Mouse (Mus musculus) liver, embryonic 16.5 days (tissue): ENCODE data around the gene Mbd3. TPM values are rescaled to one million over a fixed set of nuclear protein-coding genes. Genes with fewer than 3 reads are reported as not detected.

Experiments
- ATAC-seq: fragments of 200-750 bp; cut with Nextera tagmentation; 2 replicates; pipeline ENCODE4 v1.8.0; 2017; ENCODE audit warnings: low read depth, mild to moderate bottlenecking, moderate number of reproducible peaks, moderate library complexity
- H3K27ac ChIP-seq: fragments of 300-500 bp; sonication (generic); 2 replicates; pipeline ENCODE4 v1.5.1; 2014; ENCODE audit warnings: mild to moderate bottlenecking, low read length
- H3K27me3 ChIP-seq: fragments of 300-500 bp; sonication (generic); 2 replicates; pipeline ENCODE4 v1.6.1; 2014; ENCODE audit warnings: low read depth, low read length, mixed read lengths; ENCODE audit not compliant: control insufficient read depth, insufficient read depth
- H3K36me3 ChIP-seq: fragments of 300-500 bp; sonication (generic); 2 replicates; pipeline ENCODE4 v1.6.1; 2014; ENCODE audit warnings: mild to moderate bottlenecking; ENCODE audit not compliant: control insufficient read depth, insufficient read depth
- H3K4me1 ChIP-seq: fragments of 300-500 bp; sonication (generic); 2 replicates; pipeline ENCODE4 v1.6.1; 2014; ENCODE audit warnings: low read depth, low read length, mixed read lengths; ENCODE audit not compliant: control insufficient read depth
- H3K4me2 ChIP-seq: fragments of 300-500 bp; sonication (generic); 2 replicates; pipeline ENCODE4 v1.6.1; 2014; ENCODE audit warnings: low read depth, low read length, mixed read lengths
- H3K4me3 ChIP-seq: fragments of 300-500 bp; sonication (generic); 2 replicates; pipeline ENCODE4 v1.5.1; 2014; ENCODE audit warnings: low read depth, mild to moderate bottlenecking, low read length
- H3K9ac ChIP-seq: fragments of 300-500 bp; sonication (generic); 2 replicates; pipeline ENCODE4 v1.6.1; 2014; ENCODE audit warnings: low read depth, low read length
- H3K9me3 ChIP-seq: fragments of 300-500 bp; sonication (generic); replicated peaks from 2 replicates; pipeline ENCODE4 v1.6.1; 2016; ENCODE audit warnings: low read length; ENCODE audit not compliant: control insufficient read depth
- WGBS: fragments of 180-500 bp; shearing (Covaris S2); extraction: QIAGEN DNeasy Blood & Tissue Kit; methylation state at CpG from one replicate; pipeline ENCODE4 v1.1.7; 2014; ENCODE audit not compliant: insufficient replicate concordance; 5-methylcytosine and 5-hydroxymethylcytosine counted together
- polyA plus RNA-seq: library from polyadenylated mRNA; unstranded; fragments of >200 nt; fragmentation: Nextera tagmentation; extraction: Ambion mirVana; gene quantifications from 2 replicates; pipeline ENCODE4 v1.2.1, GENCODE M21; 2015

The Mbd3 gene
- polyA plus RNA-seq, 1 experiment from 2014 or later: 52.7 TPM

DNA sequence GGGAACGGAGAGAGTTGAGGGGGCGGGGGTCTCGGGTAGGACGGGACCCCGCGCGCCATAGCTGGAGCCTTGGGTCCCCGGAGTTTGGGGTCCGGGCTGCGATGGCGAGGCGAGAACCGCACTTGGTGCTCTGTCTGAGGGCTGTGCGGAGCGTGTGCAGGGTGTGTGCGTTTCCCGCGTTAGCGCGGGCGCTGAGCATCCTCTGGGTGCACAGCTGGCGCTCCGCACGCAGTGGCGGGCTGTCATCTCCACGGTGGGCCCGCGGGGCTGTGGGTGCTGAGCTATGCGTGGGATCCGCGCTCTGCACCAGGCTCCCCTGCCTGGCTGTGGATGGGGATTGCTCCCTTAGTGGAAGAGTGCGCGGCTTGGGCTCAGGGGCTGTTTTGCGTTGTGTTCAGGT lies 42.6 kb downstream of the Mbd3 start:
- Histone ChIP-seq H3K27ac (no peak overlapping the region), H3K36me3 (no peaks in the 10 kb centered on the region), H3K4me3 (no peak overlapping the region), H3K4me1 (peaks cover 4% of the 10 kb centered on the region; the same call in 1 of the 2 replicates), H3K27me3 (peaks cover 75% of the 10 kb centered on the region), H3K9me3 (no peaks in the 10 kb centered on the region), H3K9ac (no peak overlapping the region), H3K4me2 (no peak overlapping the region)
- no peak for ATAC-seq
- 3% methylated on average over 34 of the region's 34 CpGs for WGBS

DNA sequence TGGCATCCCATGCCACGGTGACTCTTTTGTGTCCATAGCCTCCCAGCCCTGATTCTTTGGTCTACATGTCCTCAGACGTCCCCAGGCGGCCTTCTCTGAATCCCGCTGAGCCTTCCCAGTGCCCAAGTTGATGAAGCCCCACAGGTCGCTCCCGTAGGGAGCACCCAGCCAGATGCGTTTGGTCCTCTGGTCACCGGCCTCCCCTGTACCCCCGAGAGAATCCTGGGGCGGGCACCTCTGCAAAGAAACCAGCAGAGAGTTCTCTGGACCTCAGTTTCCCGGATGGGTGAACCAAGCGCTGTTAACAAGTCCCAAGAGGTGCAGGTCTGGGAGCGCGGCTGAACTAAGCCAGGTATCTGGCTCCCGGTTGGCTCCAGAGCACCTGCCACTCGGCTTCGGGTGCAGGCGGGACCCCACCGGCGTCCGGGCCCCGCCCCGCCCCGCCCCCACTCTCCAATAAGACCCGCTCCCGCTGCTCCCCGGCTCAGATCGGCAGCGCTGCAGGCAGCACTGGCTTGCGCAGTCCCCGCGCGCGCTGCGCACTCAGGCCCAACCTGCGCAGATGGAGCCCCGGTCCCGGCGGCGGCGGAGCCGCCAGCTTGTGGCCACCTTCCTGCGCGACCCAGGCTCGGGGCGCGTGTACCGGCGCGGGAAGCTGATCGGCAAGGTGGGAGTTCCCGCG lies 43.2 kb downstream of the Mbd3 start, which contains the start of gene Plk5:
Gene Plk5, plus strand, starts transcription at position 459 of the 682 bp plus-strand sequence.
- no peak within 1 kb of the TSS for H3K9ac ChIP-seq
- H3K4me3 ChIP-seq: no peak within 1 kb of the TSS
- peaks cover 4% of the 10 kb centered on the region; the same call in 1 of the 2 replicates for H3K4me1 ChIP-seq
- peaks cover 78% of the 10 kb centered on the region for H3K27me3 ChIP-seq
- WGBS: 2% methylated on average over 53 of the region's 53 CpGs
- H3K27ac ChIP-seq: no peak within 1 kb of the TSS
- H3K4me2 ChIP-seq: no peak within 1 kb of the TSS
- H3K36me3 ChIP-seq: no peaks in the 10 kb centered on the region
- no peak for ATAC-seq
- no peaks in the 10 kb centered on the region for H3K9me3 ChIP-seq

DNA sequence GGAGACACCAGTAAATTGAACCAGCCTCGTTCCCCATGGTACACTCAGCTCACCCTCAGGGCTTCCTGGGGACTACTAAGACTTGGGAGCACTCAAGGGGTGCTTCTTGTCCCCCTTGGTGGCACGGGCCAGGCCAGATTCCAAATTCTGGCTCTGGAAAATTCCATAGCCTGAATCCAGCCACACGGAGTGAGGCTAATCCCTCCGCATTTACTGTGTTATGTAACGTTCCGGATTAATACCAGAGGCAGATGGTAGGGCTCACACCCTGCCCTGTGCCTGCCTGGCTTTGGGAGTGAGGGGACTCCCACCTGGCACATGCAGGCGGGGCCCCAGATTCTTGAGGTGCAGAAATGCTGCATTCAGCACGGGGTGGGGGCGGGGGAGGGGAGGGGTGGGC lies 43.9 kb downstream of the Mbd3 start:
- H3K4me1 ChIP-seq: peaks cover 4% of the 10 kb centered on the region; the same call in 1 of the 2 replicates
- no peak overlapping the region for H3K4me2 ChIP-seq
- H3K27ac ChIP-seq: no peak overlapping the region
- H3K9me3 ChIP-seq: no peaks in the 10 kb centered on the region
- peaks cover 79% of the 10 kb centered on the region for H3K27me3 ChIP-seq
- ATAC-seq: no peak
- H3K9ac ChIP-seq: no peak overlapping the region
- H3K36me3 ChIP-seq: no peaks in the 10 kb centered on the region
- no peak overlapping the region for H3K4me3 ChIP-seq
- 16% methylated on average over 9 of the region's 9 CpGs for WGBS

DNA sequence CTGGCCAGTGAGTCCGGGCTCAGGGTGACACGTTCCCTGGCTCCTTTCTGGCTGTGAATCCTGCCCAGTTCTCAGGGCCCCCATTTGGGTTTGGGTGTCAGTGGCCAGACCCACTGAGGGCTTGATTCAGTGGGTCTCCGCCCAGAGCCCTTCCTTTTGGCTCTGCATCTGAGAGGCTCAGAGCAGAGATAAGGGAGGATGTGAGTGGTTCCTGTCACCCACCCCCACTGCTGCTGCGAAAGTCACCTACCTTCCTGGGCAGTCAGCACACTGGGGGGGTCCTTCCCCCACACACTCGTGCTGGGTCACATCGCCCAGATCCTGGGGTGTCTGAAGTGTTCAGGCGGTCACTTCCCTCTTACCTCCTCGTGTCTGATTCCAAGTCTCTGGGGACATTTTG lies 46.6 kb downstream of the Mbd3 start:
- H3K9ac ChIP-seq: no peak overlapping the region
- peaks cover 86% of the 10 kb centered on the region for H3K27me3 ChIP-seq
- no peaks in the 10 kb centered on the region for H3K9me3 ChIP-seq
- 20% methylated on average over 8 of the region's 8 CpGs for WGBS
- H3K4me3 ChIP-seq: no peak overlapping the region
- no peak overlapping the region for H3K4me2 ChIP-seq
- H3K36me3 ChIP-seq: no peaks in the 10 kb centered on the region
- no peak overlapping the region for H3K27ac ChIP-seq
- no peak for ATAC-seq
- peaks cover 16% of the 10 kb centered on the region for H3K4me1 ChIP-seq

DNA sequence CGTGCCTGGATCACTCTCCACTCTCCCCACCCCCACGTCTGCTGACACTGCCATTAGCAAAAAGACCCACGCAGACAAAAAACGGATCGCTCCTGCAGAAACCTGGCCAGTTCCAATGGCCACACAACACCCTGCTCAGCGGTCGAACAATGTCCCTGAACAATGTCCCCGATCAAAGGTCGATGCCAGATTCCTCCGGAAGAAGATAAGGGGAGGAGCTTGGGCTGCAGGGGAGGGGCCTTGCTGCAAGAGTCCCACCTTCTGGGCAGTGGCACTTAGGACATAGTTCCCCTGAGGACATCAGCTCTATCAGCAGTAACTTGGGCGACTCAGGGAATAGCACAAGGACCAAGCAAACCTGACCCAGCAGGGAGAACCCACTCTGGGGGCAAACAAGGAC lies 47.5 kb downstream of the Mbd3 start:
- Histone ChIP-seq H3K4me2 (no peak overlapping the region), H3K9me3 (no peaks in the 10 kb centered on the region), H3K4me3 (no peak overlapping the region), H3K27ac (no peak overlapping the region), H3K27me3 (peaks cover 85% of the 10 kb centered on the region), H3K36me3 (no peaks in the 10 kb centered on the region), H3K4me1 (peaks cover 21% of the 10 kb centered on the region), H3K9ac (no peak overlapping the region)
- ATAC-seq: no peak
- 15% methylated on average over 11 of the region's 11 CpGs for WGBS

DNA sequence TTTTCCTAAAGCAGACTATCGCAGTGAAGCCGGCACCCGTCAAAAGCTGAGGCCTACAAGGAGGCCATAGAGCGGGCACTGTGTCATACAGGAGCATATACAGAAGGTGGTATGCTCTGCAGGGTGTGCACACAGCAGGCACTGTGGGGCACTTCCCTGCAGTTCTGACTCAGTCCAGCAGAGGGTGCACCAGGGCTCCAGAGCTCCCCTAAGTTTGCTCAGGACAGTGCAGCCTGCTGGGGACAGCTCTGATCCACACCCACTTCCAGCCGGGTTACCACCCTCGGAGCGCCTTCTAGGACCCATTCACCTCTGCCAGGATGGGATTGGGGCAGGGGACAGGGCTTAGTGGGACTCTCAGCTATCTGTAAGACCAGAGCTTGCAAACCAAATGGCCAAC lies 49.1 kb downstream of the Mbd3 start:
- Histone ChIP-seq H3K27me3 (peaks cover 69% of the 10 kb centered on the region), H3K4me3 (no peak overlapping the region), H3K9ac (no peak overlapping the region), H3K4me1 (peaks cover 23% of the 10 kb centered on the region), H3K36me3 (no peaks in the 10 kb centered on the region), H3K4me2 (no peak overlapping the region), H3K9me3 (no peaks in the 10 kb centered on the region), H3K27ac (no peak overlapping the region)
- WGBS: 1% methylated on average over 7 of the region's 7 CpGs
- peak; percentile 66 for ATAC-seq

DNA sequence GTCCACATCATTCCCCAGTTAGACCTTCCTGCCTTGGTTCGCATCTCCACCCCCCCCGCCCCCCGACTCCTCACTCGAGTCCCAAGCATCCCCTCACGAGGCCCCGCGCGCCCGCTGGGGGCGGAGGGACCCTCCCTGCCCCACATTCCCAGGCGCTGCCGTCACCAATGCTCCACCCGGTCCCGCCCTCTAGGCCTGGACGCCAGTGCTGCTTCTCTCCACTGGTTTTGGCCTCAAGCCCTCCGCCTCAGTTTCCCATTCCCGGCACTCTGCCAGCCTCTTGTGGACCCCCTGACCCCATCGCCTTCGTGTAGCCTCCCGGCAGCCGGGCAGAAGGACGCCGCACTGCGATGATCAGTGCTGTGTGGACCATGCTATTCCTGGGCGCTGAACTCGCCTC lies 50.4 kb downstream of the Mbd3 start:
- Histone ChIP-seq H3K4me1 (peaks cover 36% of the 10 kb centered on the region), H3K27me3 (peaks cover 57% of the 10 kb centered on the region)

DNA sequence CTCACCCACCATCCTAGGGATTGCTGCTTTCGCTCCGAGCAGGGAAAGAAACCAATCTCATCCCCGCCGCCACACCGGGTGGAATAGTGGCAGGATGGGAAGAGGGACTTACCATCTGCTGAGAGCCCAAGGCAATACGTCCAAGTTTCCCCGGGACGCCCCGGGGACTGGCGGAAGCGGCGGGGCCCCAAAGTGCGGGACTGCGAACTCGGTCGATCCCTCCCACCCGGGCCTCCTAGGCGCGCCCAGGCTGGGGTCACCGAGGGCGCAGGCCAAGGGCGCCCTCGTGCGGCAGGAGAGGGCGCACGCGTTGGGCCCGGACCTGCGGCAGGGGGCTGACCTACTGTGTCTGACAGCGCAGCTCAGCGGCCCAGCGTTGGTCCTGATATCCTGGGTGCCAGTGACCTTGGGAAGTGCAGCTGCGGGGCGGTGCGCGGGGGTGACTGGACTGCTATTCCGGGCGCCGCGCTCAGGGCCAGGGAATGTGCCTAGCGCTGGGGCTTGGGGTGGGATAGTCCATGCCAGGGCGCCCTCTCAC lies 51.0 kb downstream of the Mbd3 start, which contains the start of gene Adamtsl5:
Gene Adamtsl5, minus strand, starts transcription at position 169 of the 538 bp plus-strand sequence.
- Histone ChIP-seq H3K9ac (peak within 1 kb of the TSS; percentile 52), H3K27me3 (peaks cover 53% of the 10 kb centered on the region), H3K9me3 (no peaks in the 10 kb centered on the region), H3K4me3 (peak within 1 kb of the TSS; percentile 57), H3K27ac (no peak within 1 kb of the TSS), H3K4me1 (peaks cover 42% of the 10 kb centered on the region), H3K36me3 (no peaks in the 10 kb centered on the region), H3K4me2 (peak within 1 kb of the TSS; percentile 83)
- WGBS: 2% methylated on average over 42 of the region's 42 CpGs
- ATAC-seq: peak; percentile 25

More for the DNA sequence above, 50.4 kb downstream of the Mbd3 start:
- Histone ChIP-seq H3K4me2 (no peak overlapping the region), H3K27ac (no peak overlapping the region), H3K4me3 (no peak overlapping the region), H3K36me3 (no peaks in the 10 kb centered on the region), H3K9me3 (no peaks in the 10 kb centered on the region), H3K9ac (no peak overlapping the region)
- ATAC-seq: no peak
- WGBS: 19% methylated on average over 26 of the region's 26 CpGs

DNA sequence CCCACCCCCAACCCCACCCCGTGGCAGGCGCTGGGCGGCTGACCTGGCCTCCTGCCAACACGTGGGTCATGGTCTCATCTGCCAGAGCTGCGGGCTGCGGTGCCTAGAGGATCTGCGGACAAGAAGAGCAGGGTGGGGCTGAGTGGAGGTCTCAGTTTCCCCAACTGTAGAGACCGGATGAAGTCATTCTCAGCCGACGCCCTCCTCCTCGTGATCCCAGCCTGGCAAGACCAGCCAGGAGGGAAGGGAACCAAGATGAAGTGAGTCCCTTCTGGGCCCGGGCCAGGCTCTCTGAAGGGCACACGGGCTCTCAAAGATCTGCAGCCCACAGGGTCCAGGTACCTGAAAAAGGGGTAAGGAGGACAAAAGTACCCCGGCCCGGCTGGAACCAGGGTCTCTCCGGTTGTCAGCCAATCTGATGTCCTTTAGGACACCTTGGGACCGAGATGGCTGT lies 51.8 kb downstream of the Mbd3 start:
- Histone ChIP-seq H3K4me2 (peak overlapping the region; percentile 83), H3K4me1 (peaks cover 50% of the 10 kb centered on the region), H3K27me3 (peaks cover 54% of the 10 kb centered on the region), H3K9me3 (no peaks in the 10 kb centered on the region), H3K4me3 (peak overlapping the region; percentile 57), H3K9ac (peak overlapping the region; percentile 52), H3K36me3 (no peaks in the 10 kb centered on the region), H3K27ac (no peak overlapping the region)
- ATAC-seq: no peak
- WGBS: 10% methylated on average over 17 of the region's 17 CpGs
